In the genomic region with DNA sequence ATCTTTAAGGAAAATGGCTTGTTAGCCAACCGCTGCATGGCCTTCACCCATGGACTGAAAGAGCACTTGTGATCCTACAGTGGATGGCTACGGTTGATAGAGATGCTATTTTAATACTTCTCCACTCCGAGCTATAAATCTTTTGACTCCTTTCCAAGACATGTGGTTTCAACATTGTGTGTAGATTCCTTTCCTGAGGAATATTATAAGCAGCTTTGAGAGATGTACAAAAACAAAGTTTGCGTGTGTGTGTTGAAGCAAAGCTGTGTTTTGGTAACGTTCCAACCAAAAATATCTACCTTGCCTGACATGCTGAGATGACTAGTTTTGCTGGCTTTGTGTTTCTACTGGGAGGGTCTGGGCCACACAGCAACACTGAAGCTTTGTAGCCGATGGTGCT, we compare ENCODE assay signal across 19 mouse cellular contexts.
"Had no signal": no experiment of that assay in that cellular context is flagged by ENCODE, and none has a peak within 500 bp of the region (broad histone marks: within the 10 kb centered on the region; RNA-seq: fewer than 3 reads in every experiment).

No protein-coding gene starts in this region.

- H3K9me3 ChIP-seq: midbrain, embryonic 10.5 days; midbrain, embryonic 12.5 days; neural tube, embryonic 13.5 days; neural tube, embryonic 15.5 days had no signal

- H3K36me3 ChIP-seq: midbrain, embryonic 10.5 days; midbrain, embryonic 12.5 days; neural tube, embryonic 13.5 days; neural tube, embryonic 15.5 days had no signal

- H3K4me1 ChIP-seq: midbrain, embryonic 10.5 days; midbrain, embryonic 12.5 days; neural tube, embryonic 13.5 days; neural tube, embryonic 15.5 days had no signal

- ATAC-seq: midbrain, embryonic 16.5 days had no signal

- H3K27me3 ChIP-seq: midbrain, embryonic 12.5 days; neural tube, embryonic 13.5 days; neural tube, embryonic 15.5 days had no signal

- H3K9ac ChIP-seq: lung, embryonic 14.5 days; midbrain, embryonic 12.5 days; neural tube, embryonic 13.5 days; neural tube, embryonic 15.5 days had no signal

- H3K27ac ChIP-seq: midbrain, embryonic 10.5 days; midbrain, embryonic 12.5 days; neural tube, embryonic 13.5 days; neural tube, embryonic 15.5 days had no signal

- H3K4me2 ChIP-seq: lung, embryonic 14.5 days; midbrain, embryonic 12.5 days; neural tube, embryonic 13.5 days; neural tube, embryonic 15.5 days had no signal

- H3K4me3 ChIP-seq: midbrain, embryonic 10.5 days; midbrain, embryonic 12.5 days; myocyte; neural tube, embryonic 13.5 days; neural tube, embryonic 15.5 days had no signal

- DNase-seq: lung, adult 18-20 months; lung, embryonic 14.5 days; lung, postnatal 10 days; lung, postnatal 4 days; midbrain, embryonic 14.5 days; retina, postnatal 1 day; right cerebral cortex, adult 18-20 months; right cerebral cortex, postnatal 25 days; right cerebral cortex, postnatal 4 days; spleen, adult 18-20 months; thymus, adult 18-20 months; thymus, postnatal 25 days; thymus, postnatal 4 days had no signal
